13 mouse cellular contexts compared by ENCODE assay signal in the genomic region with DNA sequence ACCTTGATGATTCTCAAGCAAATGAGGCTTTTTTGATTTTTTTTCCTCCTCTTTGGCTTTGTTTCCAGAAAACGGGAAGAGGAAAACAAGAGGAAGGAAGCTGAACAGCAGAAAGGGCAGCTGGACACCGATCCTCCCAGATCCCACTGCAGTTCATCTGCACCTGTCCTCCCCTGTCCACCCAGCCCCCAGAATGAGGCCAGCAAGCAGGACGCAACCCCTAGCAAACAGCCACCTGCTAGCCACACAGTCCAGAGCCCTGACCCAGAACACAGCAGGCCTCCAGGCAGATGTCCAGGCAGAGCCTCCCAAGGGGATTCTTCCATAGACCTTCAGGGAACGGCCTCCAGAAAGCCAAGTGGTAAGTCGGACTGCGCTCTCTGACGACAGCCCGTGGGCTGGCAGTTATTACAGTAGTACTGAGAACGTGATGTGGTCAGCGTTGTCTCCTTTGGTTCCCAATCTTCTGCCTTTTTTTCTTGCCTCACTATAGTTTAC. TPM values are rescaled to one million over a fixed set of nuclear protein-coding genes. Genes with fewer than 3 reads are reported as not detected.
DNase-seq lines count a peak whose midpoint lies in the region; ATAC-seq lines count a peak whose summit lies in the region.
"Had no signal": no experiment of that assay in that cellular context is flagged by ENCODE, and none has a peak within 500 bp of the region (broad histone marks: within the 10 kb centered on the region; RNA-seq: fewer than 3 reads in every experiment).

No protein-coding gene starts in this region.

- WGBS in heart, embryonic 12.5 days = 81% methylated on average over 10 of the region's 10 CpGs
- WGBS in midbrain, embryonic 10.5 days = 87% methylated on average over 10 of the region's 10 CpGs

- H3K36me3 ChIP-seq in heart, embryonic 12.5 days = peaks cover 9% of the 10 kb centered on the region; the same call in 1 of the 2 replicates
- H3K36me3 ChIP-seq in midbrain, embryonic 10.5 days = peaks cover 14% of the 10 kb centered on the region
- H3K36me3 ChIP-seq: forebrain, embryonic 15.5 days; heart, embryonic 15.5 days had no signal

- H3K9me3 ChIP-seq in heart, embryonic 12.5 days (replicated peaks) = peaks cover 4% of the 10 kb centered on the region; the same call in 1 of the 2 replicates
- no peaks in the 10 kb centered on the region for H3K9me3 ChIP-seq in midbrain, embryonic 10.5 days (replicated peaks)
- H3K9me3 ChIP-seq: forebrain, embryonic 15.5 days; heart, embryonic 15.5 days; limb, embryonic 12.5 days had no signal

- no peak overlapping the region for H3K4me2 ChIP-seq in heart, embryonic 12.5 days
- H3K4me2 ChIP-seq: forebrain, embryonic 15.5 days; heart, embryonic 15.5 days; limb, embryonic 12.5 days had no signal

- H3K27me3 ChIP-seq in heart, embryonic 12.5 days (replicated peaks) = no peaks in the 10 kb centered on the region
- no peaks in the 10 kb centered on the region for H3K27me3 ChIP-seq in midbrain, embryonic 10.5 days (ENCODE audit: low read depth, poor library complexity, severe bottlenecking)
- H3K27me3 ChIP-seq: forebrain, embryonic 15.5 days; heart, embryonic 15.5 days; limb, embryonic 12.5 days had no signal

- DNase-seq in heart, adult 18-20 months = peak; percentile 64 to 65
- peak; percentile 74 for DNase-seq in MN1 (ENCODE audit: low spot score)
- peak; percentile 11 to 22 for DNase-seq in cerebellum, adult 18-20 months
- peak; percentile 68 for DNase-seq in gastrocnemius, postnatal 25 days
- no peak for DNase-seq in left cerebral cortex, adult 8-10 months (ENCODE audit: low spot score in 2 of 2)
- no peak for DNase-seq in midbrain, embryonic 10.5 days (ENCODE audit: low spot score)
- DNase-seq in frontal cortex, postnatal 36 days (ENCODE audit: low spot score in 2 of 2) = no peak
- DNase-seq: layer of hippocampus, adult 9-11 months; lung, adult 2 months had no signal

- H3K9ac ChIP-seq in heart, embryonic 12.5 days = no peak overlapping the region
- H3K9ac ChIP-seq: forebrain, embryonic 15.5 days; heart, embryonic 15.5 days; limb, embryonic 12.5 days had no signal

- peaks cover 30% of the 10 kb centered on the region for H3K4me1 ChIP-seq in heart, embryonic 12.5 days (replicated peaks)
- H3K4me1 ChIP-seq in midbrain, embryonic 10.5 days = 0 out of 2 replicates have a peak, but pooled peaks cover 3% of the 10 kb centered on the region
- H3K4me1 ChIP-seq: forebrain, embryonic 15.5 days; limb, embryonic 12.5 days had no signal

- no peak for ATAC-seq in heart, embryonic 12.5 days (ENCODE audit: insufficient number of reproducible peaks, low FRiP score)
- ATAC-seq: forebrain, embryonic 15.5 days had no signal

- H3K27ac ChIP-seq in heart, embryonic 12.5 days (ENCODE audit: poor library complexity, severe bottlenecking) = no peak overlapping the region
- H3K27ac ChIP-seq in midbrain, embryonic 10.5 days (replicated peaks) = no peak overlapping the region
- H3K27ac ChIP-seq: forebrain, embryonic 15.5 days; limb, embryonic 12.5 days had no signal

- no peak overlapping the region for H3K4me3 ChIP-seq in heart, embryonic 12.5 days
- H3K4me3 ChIP-seq in midbrain, embryonic 10.5 days = no peak overlapping the region
- H3K4me3 ChIP-seq: forebrain, embryonic 15.5 days; heart, embryonic 15.5 days; limb, embryonic 12.5 days had no signal

RNA-seq across cellular contexts. Expression of gene Tex10, which starts 57.4 kb away (rescaled TPM):
- 1 to 10 TPM; 6.9 to 9.3 TPM for total RNA-seq in heart, adult 18-20 months (2021)
- polyA plus RNA-seq in heart, embryonic 12.5 days (2016; fragmentation: Nextera tagmentation; extraction: Ambion mirVana) = 37.9 and 39.1 TPM in 2 replicates
- 1 to 10 TPM; 8.6 to 8.7 TPM for total RNA-seq in gastrocnemius, postnatal 25 days (2021)
- total RNA-seq in left cerebral cortex, adult 8-10 months (2022) = 10 to 100 TPM; 23.1 to 24.0 (median 23.6) TPM
- 67.3 and 68.0 TPM in 2 replicates for polyA plus RNA-seq in midbrain, embryonic 10.5 days (2016; fragmentation: Nextera tagmentation; extraction: Ambion mirVana)

Comparison
In these comparisons a context has a peak if more than half of its experiments do, and no peak if none do; other contexts are left out.
1. DNase-seq: peak in heart, adult 18-20 months (2 of 2), MN1 (single experiment), cerebellum, adult 18-20 months (2 of 2) and gastrocnemius, postnatal 25 days (single experiment); none in left cerebral cortex, adult 8-10 months (0 of 2), midbrain, embryonic 10.5 days (single experiment) and frontal cortex, postnatal 36 days (0 of 2).